Mouse (Mus musculus) embryo, embryonic 10 days (tissue): Measurements from ENCODE around the gene Rwdd2b.

ENCODE experiments used
- DNase-seq: peaks from one replicate; pipeline ENCODE4 v3.0.0-alpha.2; 2015; ENCODE audit warnings: low spot score

Gene Rwdd2b

GRCm38 (mm10) chr16:87440184-87440686 is at the start of gene Rwdd2b:
TSS of gene Rwdd2b (minus strand) at chr16:87440573.
- DNase-seq: peak; percentile 96

- DNase-seq: no peak
Measured at GRCm38 (mm10) chr16:87488605-87489004, 48.2 kb upstream of the Rwdd2b start.

- DNase-seq: no peak
Measured at GRCm38 (mm10) chr16:87486739-87487138, 46.4 kb upstream of the Rwdd2b start.

DNA sequence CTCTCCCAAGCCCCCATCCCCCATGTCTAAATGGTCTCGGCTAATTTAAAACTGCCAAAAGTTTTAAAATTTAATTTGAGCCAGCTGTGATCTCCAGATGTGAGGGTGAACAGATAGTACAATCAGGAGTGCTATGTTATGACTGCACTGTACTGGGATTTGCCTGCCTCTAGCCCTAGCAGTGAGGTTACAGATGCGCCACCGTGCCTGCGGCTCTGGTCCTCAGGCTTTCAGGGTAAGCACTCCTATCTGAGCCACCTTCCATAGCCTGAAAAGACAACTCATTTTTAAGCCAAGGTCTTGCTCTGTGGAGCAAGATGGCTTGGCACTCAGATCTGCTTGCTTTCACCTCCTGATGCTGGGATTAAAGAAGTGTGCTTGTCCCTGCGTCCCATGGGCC is 44.0 kb upstream of the Rwdd2b start:
- DNase-seq: no peak

- DNase-seq: no peak
Measured at GRCm38 (mm10) chr16:87470579-87470978, 30.2 kb upstream of the Rwdd2b start.

DNA sequence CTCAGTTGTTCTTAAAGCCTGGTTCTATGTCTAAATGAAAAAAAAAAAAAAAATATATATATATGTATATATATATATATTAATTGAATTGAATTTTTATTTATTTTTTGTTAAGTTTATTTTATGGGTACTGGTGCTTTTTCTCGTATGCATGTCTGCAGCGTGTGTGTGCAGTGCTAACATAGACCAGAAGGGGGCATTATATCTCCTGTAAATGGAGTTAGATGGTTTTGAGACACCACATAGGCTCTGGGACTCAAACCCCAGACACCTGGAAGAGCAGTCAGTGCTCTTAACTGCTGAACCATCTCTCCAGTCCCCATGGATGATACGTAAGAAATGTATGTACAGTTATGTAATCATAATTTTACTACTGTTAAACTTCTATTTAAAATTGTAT is 18.4 kb upstream of the Rwdd2b start:
- DNase-seq: no peak

- DNase-seq: peak; percentile 29
Measured at GRCm38 (mm10) chr16:87455180-87455611, 14.8 kb upstream of the Rwdd2b start.

DNA sequence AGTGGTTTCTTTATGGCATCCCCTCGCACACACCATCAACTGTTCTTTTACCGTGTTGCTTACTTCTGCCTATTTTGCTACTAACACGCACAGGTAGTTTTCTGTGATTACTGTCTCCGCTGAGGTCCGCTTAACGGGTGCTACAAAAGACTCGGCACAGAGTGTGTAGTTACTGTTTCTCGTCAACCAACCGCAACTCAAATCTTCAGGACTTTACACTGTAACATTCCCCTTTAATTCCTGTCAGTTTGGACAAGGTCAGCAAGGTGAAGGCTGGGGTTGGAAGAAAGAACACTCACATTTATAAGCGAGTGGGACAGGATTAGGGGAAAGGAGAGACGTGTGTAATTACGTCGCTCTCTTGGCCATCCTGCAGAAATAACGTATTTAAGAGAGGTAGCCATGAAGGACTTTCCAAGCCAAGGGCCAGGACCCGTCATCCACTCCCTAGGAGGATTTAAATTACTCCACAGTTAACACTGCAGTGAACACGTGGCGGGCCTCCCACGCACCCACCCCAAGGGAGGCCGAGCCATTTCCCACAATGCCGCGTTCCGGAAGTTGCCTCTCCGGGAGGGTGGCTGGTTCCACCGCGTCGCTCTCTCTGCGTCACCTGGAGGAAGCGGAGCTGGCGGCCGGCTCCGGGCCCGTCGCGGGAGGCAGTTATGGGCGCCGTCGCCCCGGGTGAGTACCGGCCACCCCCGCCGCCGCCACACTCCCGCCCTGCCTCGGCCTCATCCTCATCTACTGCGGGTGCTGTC is 14.2 kb upstream of the Rwdd2b start, which contains the start of gene Usp16:
TSS of gene Usp16 (plus strand) at position 285 of the 761 bp plus-strand sequence.
- peak; percentile 96 for DNase-seq

DNA sequence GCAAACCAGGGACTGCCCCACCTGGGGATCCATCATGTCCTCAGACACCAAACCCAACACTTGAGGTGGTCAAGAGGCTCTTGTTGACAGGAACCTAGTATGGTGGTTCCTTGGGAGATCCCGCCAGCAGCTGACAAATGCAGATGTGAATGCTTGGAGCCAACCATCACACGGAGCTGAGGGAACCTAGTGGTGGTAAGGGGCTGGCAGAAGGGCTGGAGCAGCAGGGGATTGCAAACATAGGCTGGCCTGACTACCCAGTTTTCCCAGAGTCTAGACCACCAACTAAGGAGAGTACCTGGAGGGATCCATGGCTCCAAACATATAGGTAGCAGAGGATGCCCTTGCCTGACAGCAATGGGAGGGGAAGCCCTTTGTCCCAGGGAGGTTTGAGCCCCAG is 12.9 kb upstream of the Rwdd2b start:
- DNase-seq: no peak

- DNase-seq: no peak
Measured at GRCm38 (mm10) chr16:87445528-87445927, 5.2 kb upstream of the Rwdd2b start.

DNA sequence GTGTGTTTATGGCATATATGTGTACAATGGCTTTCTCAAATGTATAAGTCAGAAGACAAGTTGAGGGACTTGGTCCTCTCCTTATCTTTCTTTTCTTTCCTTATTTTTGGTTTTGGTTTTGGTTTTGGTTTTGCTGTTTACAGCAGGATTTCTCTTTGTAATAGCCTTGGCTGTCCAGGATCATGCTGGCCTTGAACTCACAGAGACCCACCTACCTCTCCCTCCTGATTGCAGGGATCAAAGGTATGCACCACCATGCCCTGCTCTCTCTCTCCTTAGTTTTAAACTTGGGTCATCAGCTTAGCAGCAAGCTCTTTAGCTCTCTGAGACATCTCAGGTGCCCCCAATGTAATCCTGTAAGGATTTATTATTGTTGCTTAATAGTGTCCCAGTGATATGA is 4.7 kb upstream of the Rwdd2b start:
- DNase-seq: no peak

GRCm38 (mm10) chr16:87444071-87444470 is 3.7 kb upstream of the Rwdd2b start:
- DNase-seq: no peak

DNA sequence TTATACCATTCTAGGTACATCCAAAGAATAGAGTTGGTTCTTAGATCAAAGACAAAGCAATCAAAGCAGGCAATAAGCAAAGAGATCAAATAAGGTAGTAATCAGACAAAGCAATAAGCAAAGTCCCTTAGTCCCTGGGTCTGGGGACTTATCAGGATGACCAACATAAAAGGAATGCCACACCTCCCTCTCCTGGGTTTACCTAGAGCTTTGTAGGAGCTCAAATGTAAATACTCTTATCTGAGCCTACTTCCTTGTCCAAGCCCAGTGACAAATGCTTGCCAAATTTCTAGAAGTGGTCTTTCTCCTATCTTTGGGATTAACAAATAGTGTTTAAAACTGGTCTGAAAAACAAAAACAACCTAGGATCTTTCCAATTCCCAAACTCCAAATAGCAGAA is 2.9 kb upstream of the Rwdd2b start:
- DNase-seq: no peak

DNA sequence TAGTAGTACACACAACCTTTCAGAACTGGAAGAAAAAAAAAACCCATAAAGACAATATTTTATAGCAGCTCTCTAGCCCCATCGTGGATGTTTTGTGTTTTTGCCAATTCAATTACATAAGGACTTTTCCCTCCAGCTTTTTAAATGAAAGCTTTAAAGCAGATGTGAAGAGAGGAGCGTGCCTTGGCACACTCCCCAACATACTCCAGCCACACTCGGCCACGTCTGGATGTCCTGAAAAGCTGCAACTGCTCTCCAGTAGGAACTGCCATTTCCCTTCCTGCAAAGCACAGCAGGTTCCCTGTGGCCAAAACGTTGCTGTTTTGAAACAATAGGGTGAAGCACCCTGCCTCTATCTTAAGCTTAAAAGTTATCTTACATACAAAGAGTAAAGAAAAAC is 1.9 kb upstream of the Rwdd2b start:
- DNase-seq: no peak

GRCm38 (mm10) chr16:87441089-87441488 is 716 bp upstream of the Rwdd2b start:
- peak; percentile 8 for DNase-seq

DNA sequence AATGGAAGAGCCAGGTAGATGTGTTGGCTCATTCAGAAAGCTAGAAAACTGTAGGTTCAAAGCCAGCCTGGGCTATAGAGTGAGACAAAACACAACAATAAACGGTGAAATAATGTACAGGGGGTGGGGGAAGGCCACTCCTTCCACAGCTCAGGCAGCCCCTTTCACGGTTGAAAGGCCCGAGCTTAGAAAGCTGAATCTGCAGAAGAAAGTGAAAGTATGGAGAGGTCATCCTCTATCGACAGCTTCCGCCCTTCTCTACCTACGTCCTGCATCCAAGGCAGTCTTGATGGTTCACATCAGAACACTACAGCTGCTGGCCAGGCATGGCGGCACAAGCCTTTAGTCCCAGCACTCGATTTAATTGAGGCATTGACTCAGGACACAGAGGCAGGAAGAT is 1.7 kb downstream of the Rwdd2b start:
- DNase-seq: no peak

DNA sequence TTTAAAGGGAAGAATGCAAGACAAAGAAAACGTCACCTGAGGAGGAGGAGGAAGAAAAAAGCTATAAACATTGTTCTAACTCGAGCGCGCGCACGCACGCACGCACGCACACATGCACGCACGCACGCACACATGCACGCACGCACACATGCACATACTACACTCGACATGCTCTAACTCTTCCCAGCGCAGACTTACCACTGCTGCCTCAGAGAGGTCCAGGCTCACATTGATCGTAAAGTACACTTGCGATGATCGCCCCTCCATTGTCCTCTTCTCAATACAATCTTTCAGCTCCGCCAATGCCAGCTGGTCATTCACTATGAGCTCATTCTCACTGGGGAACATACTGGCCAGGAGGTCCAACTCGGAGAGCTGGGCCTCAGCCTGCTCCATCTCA is 3.3 kb downstream of the Rwdd2b start:
- no peak for DNase-seq

DNA sequence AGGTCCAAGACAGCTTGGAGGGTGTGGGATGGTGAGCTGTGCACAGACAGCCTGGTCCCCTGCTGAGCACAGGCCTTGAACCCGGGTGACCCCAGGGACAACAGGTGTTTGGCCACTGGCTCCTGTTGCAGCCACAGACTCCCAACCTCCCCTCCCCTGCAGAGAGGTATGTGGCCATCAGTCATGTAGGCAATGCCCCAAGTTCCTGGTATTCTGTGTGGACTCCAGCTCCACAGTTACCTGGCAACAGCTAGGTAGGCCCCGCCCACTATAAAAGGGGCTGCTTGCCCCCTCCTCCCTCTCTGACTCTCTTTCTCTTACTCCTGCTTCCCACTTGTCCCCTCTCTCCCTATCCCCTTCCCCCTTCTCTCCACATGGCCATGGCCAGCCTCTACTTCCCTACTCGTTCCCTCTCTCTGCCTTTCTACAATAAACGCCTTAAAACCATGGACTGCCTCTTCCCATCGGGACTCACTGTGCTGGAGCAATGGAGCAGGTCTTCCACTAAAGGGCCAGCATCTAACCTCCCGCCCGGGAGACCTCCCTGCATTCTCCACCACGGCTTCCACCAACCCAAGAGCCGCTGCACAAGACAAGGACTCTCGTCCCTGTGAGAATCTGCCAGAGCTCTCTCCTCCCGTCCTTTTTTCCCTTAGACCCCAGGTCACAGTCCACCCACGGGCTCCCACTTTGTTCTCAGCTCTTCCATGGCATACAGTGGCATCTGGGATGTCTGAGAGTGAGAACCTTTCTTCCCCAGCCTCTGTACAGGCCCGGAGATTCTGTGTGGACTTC is 4.8 kb downstream of the Rwdd2b start:
- DNase-seq: no peak

DNA sequence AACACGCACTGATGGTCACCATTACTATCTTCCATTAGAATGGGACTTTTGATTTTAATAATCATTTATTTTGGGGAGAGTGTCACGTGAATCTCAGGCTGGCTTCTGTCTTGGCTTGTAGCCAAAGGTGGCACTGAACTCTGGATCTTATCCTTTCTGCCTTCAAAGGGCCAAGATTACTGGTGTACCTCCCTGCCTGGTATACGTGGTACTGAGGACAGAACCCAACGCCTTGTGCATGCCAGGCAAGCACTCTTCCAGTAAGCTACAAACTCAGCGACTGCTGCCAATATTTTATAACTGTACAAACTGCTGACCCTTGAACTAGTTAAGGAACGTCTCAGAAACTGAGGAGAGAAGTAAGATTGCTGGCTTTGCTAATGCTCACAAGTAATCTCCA is 5.4 kb downstream of the Rwdd2b start:
- no peak for DNase-seq

GRCm38 (mm10) chr16:87434266-87434665 is 6.1 kb downstream of the Rwdd2b start:
- DNase-seq: no peak

GRCm38 (mm10) chr16:87432033-87432814 is 8.1 kb downstream of the Rwdd2b start, which contains the start of gene Ltn1:
TSS of gene Ltn1 (minus strand) at chr16:87432612.
- peak; percentile 100 for DNase-seq

- no peak for DNase-seq
Measured at GRCm38 (mm10) chr16:87427516-87427915, 12.9 kb downstream of the Rwdd2b start.
